Mouse (Mus musculus) bone marrow, adult 2 months (tissue): ENCODE results near the gene Gna14.

Experiments
- CTCF ChIP-seq: fragments of 200-500 bp; IDR thresholded peaks from 2 replicates; pipeline ENCODE4 v1.5.1; 2011; ENCODE audit warnings: low read length, control low read depth; ENCODE audit not compliant: control insufficient read depth, insufficient read depth
- POLR2A ChIP-seq: fragments of 200-500 bp; IDR thresholded peaks from 2 replicates; pipeline ENCODE4 v1.6.1; 2011; ENCODE audit warnings: low read depth, mild to moderate bottlenecking, control low read depth, low read length, borderline replicate concordance; ENCODE audit not compliant: control insufficient read depth

DNA sequence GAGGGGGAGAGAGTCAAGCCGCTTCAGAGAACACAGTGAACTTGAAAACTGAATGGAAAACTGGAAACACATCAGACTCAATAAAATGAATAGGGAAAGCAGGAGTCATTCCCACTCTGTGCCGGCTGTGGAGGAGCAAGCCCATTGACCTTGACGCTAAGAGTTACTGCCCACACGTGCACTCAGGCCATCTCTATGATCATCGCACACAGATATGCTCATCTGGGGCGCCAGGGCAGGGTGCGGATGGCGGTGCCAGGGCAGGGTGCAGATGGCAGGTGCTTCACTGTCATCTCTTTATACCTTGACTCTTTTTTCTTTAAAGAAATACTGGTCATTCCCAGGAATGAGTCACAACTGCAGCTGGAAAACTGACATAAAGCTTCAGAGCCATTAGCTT, 4.2 kb upstream of the Gna14 start:
- TF ChIP-seq CTCF (no peak), POLR2A (no peak)
